Mouse (Mus musculus) cerebellum, adult 2 months (tissue): ENCODE measurements around the gene Ash1l.

Source experiments
- CTCF ChIP-seq: fragments of 200-500 bp; IDR thresholded peaks from 2 replicates; pipeline ENCODE4 v1.5.1; 2011; ENCODE audit warnings: low read depth, mild to moderate bottlenecking, control low read depth, low read length, moderate library complexity, borderline replicate concordance; ENCODE audit not compliant: insufficient read depth
- POLR2A ChIP-seq: fragments of 200-500 bp; IDR thresholded peaks from 2 replicates; pipeline ENCODE4 v1.6.1; 2011; ENCODE audit warnings: low read length, control low read depth, borderline replicate concordance; ENCODE audit not compliant: insufficient read depth

- TF ChIP-seq POLR2A (no peak), CTCF (no peak)
Measured at GRCm38 (mm10) chr3:89043359-89043758, 92.9 kb downstream of the Ash1l start.
